Mouse (Mus musculus): Measurements from ENCODE around the gene Zap70.
A peak's percentile ranks its signal among the peaks of the same experiment; 100 is the strongest.
"Not testable (repeated sequence)": the region's sequence is repeated elsewhere in the genome, so short reads cannot be mapped to it uniquely, and the experiment has no call there.

Zap70 gene

GRCm38 (mm10) chr1:36772198-36772934 lies 10.8 kb downstream of the Zap70 start:
- no peak for DNase-seq (ENCODE audit: low spot score)

DNA sequence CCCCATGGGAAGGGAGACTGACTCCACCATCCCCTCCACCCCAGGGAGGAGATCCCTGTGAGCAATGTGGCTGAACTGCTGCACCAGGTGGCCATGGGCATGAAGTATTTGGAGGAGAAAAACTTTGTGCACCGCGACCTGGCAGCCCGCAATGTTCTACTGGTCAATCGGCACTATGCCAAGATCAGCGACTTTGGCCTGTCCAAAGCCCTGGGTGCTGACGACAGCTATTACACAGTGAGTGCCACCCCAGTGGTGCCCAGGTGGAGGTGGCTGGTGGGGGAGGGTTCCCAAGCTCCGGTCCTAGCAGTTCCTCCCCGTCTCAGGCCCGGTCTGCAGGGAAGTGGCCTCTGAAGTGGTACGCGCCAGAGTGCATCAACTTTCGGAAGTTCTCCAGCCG lies 19.2 kb downstream of the Zap70 start:
- DNase-seq (ENCODE audit: low spot score): no peak

DNA sequence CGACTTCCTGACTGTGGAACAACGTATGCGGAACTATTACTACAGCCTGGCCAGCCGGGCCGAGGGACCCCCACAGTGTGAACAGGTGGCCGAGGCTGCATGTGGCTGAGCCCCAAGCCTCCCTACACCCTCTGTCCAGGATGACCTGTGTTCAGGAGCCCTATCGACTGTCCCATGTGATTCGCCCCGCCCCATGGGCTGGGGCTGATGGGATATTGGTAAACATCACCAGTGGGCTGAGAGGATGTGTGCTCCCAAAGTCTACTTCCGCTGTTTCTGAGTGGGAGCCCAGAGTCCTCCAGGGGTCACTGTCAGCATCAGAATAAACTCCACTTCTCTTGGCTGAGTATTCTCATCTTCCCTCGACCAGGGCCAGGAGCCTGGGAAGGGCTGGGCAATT lies 20.9 kb downstream of the Zap70 start:
- DNase-seq (ENCODE audit: low spot score): peak; percentile 55

DNA sequence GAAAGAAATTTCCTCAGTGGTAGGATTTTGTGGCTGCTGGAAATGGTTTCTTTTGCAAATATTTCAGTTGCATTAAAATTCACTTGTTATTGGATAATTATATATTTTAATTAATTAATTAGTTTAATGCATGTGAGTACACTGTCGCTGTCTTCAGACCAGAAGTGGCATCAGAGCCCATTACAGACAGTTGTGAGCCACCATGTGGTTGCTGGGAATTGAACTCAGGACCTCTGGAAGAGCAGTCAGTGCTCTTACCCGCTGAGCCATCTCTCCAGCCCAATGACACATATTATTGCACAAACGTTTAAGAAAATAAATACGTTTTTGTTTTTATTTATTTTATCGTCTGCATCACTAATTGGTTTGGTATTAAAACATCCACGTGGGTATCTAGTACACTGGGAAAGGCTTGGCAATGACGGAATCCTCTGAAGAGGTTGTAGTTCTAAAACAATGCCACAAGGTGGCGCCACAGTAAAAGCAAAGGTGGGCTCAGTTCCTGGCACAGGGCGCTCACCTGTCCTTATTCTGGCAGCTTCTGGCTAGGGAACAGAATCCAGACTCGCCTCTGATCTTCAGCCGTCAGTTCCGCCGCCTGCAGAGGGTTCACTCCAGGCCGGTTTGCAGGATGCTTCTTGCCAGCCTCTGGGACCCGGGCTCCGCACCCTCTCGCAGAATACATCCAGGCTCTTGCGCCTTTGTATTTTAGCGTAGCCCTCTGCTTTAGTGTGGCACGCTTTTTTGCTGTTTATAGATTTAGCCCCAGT lies 23.0 kb downstream of the Zap70 start:
- DNase-seq (ENCODE audit: low spot score): peak; percentile 90

DNA sequence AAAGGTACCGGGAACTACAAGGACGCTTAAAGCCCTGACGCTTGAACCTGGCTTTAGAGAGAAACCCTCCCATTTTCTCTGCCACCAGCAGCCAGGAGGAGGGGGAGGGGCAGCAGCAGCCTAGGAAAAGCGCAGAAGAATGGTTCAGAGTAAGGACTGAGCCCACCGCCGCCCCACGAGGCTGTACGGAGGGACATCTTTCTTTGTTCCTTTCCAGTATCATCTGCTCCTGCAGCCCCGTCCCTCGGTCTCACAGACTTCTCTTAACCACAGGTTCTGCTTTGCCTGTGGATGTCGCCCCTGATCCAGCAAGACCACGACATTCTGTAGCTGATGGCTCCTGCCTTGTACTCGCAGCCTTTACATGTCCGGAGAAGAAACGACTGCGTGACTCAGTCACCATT lies 23.6 kb downstream of the Zap70 start:
- DNase-seq (ENCODE audit: low spot score): peak; percentile 69

DNA sequence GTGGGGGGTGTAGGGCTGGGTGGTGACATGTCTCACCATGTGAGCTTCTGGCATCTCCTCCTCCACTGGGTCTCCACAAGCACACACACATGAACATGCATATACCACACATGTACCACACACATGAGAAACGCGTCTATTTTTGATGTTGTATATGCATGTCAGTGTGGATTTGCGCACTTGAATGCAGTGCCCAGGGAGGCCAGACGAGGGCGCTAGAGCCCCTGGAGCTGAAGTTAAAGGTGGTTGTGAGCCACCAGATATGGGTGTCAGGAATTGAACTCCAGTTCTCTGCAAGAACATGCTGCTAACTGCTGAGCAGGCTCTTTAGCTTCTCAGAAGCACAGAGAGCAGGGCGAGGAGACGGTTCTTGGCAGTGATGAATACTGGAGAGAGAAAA lies 24.8 kb downstream of the Zap70 start:
- no peak for DNase-seq (ENCODE audit: low spot score)

DNA sequence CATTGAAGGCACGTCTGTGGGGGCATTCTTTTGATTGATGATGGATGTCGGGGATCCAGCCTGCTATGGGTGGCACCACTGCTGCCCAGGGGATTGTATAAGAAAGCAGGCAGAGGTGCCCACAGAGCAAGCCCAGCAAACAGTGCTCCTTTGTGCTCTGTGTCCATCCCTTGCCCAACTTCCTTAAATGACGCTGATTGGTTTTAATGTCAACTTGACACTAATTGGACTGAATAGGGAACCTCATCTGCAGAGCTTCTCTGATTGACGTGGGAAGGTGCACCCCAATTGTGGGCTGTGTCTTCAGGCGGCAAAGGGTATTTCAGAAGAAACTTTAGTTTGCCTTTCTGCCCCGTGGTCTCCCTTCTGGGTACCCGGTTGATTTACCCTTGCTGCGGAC lies 27.8 kb downstream of the Zap70 start:
- DNase-seq (ENCODE audit: low spot score): no peak

DNA sequence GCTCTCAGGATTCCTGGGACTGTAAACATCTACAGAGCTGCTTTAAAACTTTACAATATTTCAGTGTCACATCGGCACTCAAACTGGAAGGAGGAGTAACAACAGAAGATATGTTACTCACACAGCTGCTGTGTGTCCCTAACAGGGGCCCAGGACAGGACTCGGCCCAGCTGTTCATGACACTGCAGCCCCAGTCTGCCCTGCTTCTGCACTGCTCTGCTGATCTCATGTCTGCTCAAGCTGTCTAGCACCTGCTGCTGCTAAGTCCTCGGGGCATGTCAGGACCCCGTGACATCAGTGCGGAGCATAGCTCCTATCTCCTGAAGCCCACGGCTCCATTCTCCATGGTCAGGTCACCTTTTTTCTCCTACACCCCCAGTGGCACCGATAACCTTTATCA lies 35.1 kb downstream of the Zap70 start:
- no peak for DNase-seq (ENCODE audit: low spot score)

DNA sequence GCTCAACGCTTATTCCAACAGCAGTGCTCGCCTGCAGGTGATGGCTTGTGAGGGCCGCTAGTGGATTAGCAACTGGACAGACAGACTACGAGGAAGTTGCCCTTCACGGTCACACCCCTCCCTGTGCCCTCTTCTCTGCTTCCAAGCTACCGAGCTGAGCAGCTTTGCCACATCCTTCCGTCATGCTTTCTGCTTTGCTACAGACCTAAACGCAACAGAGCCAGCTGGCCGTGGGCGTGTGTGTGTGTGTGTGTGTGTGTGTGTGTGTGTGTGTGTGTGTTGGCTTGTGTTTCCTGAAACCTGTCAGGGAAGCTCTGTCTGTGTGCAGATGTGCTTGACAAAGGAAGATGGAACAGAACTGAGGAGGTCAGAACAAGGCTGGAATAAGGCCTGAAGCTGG lies 35.9 kb downstream of the Zap70 start:
- DNase-seq (ENCODE audit: low spot score): no peak

DNA sequence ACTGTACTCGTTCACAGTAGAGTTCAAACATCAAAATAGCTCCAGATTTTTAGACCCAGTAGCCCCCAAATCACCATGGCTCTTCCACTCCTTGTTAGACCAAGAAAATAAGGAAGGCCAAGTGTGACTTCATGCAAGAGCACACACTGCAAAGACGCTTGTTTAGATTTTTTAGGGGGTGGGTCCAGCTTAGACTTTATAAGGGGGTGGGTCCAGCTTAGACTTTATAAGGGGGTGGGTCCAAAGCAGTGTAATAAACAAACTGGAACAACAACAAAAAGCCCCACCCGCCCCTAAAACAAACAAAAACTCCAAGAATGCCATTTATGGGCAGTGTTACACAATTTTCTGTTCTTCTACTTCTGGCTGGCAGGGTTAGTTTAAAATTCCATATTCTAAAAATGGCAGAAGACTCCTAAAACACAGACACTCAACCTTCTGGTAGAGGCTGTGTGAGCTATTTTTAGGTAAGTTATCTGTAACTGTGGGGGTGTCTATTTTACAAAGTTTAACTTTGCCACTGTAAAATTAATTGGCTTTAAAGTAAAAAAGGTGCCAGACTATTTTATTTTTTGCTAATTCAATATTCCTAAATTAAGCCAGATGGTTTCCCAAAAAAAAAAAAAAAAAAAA lies 38.9 kb downstream of the Zap70 start:
- no peak for DNase-seq (ENCODE audit: low spot score)

GRCm38 (mm10) chr1:36804259-36804658 lies 42.7 kb downstream of the Zap70 start:
- no peak for DNase-seq (ENCODE audit: low spot score)

GRCm38 (mm10) chr1:36804833-36805232 lies 43.2 kb downstream of the Zap70 start:
- no peak for DNase-seq (ENCODE audit: low spot score)

GRCm38 (mm10) chr1:36806181-36806905 lies 44.7 kb downstream of the Zap70 start:
- no peak for DNase-seq (ENCODE audit: low spot score)

- DNase-seq (ENCODE audit: low spot score): no peak
Measured at GRCm38 (mm10) chr1:36807086-36807485, 45.5 kb downstream of the Zap70 start.

DNA sequence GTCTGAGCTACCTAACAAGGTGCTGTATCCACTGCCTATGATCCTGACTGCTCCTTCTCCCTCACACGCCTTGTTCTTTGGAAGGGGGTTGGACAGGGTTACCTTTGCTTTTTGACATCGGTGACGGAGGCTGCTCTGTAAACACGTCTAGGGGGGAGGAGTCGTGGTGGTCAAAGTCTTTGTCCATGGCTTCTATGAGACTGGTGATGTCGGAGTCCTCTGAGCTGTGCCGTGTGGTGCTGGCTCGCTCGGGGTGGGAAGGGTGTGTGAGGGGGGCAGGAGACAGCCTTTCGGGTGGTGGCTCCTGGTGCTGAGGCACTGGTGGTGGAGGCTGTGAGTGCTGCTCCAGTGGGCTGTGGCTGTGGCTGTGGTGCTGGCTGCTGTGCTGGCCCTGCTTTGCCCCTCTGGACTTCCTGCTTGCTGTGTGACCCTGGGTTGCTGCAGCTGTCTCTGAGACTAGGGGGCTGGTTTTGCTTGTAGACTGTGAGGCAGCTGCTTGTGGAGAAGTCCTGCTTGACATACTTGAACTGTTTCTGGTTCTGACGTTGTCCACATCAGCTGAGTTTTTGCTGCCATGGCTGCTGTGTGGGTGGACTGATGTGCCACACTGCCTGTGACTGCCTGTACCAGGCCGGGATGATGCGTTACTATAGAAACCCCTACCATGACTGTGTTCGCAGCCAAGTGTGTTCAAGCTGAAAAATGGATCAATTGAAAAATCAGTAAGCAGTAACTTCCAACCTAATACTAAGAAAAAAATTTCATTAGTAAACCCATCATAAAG lies 46.4 kb downstream of the Zap70 start:
- DNase-seq (ENCODE audit: low spot score): no peak

GRCm38 (mm10) chr1:36811806-36812205 lies 50.2 kb downstream of the Zap70 start:
- peak; percentile 19 for DNase-seq (ENCODE audit: low spot score)

GRCm38 (mm10) chr1:36813415-36813814 lies 51.8 kb downstream of the Zap70 start:
- peak; percentile 28 for DNase-seq (ENCODE audit: low spot score)

DNA sequence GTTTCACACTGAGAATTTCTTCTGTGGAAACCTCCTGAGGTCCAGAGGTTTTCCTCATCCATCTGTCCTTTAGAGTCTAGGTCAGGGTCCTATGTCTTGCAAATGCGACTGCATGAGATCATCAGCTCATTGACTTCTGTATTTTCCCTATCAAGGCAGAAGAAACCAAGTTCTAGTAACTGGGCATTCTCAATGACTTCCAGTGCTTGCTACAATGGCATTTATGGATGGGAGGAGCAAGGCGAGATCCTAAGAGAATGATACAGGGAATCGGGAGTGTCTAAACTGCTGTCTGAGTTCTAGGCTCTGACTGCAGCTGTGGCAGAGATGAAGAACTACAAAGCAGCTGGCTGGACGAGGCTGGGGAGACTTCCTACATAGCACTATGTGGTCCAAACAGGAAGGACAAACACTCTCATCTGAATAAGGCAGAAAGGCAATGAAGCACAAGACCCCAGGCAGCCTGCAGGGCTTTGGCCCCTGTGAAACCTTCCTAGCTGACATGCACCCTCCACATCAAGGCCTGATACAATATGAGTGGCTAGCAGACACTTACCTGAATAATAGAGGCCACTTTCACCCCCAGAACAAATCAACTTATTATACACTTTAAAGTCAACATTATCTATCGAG lies 52.8 kb downstream of the Zap70 start:
- DNase-seq (ENCODE audit: low spot score): peak; percentile 22

- DNase-seq (ENCODE audit: low spot score): peak; percentile 25
Measured at GRCm38 (mm10) chr1:36815166-36815565, 53.6 kb downstream of the Zap70 start.

- DNase-seq (ENCODE audit: low spot score): not testable (repeated sequence)
Measured at GRCm38 (mm10) chr1:36821918-36822317, 60.3 kb downstream of the Zap70 start.

DNA sequence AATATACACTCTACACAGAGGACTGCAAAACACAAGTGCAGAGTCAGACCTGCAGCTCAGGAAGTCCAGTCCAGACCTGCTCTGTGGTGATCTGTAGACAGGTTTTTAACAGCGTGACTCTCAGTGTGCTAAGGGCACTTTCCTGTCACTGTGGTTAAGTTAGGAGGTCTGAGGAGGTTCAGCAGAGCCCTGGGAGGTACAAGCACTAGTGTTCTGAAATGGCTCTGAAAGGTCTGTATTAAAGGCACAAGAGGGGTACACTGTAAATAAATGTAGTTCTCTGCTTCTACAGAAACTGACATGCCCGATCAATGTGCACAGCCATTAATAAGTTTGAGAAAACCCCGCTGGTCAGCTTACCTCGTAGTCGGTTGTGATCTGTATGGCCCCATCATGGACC lies 62.8 kb downstream of the Zap70 start:
- DNase-seq (ENCODE audit: low spot score): no peak

Data from testis, postnatal 10 days (tissue).